Mouse (Mus musculus) kidney, adult 8-10 months (tissue): ENCODE data around the gene Slx4ip.

Source experiments
- DNase-seq, 2 experiments: peaks; one replicate each; pipeline ENCODE4 v3.0.0; 2022

The Slx4ip gene

DNA sequence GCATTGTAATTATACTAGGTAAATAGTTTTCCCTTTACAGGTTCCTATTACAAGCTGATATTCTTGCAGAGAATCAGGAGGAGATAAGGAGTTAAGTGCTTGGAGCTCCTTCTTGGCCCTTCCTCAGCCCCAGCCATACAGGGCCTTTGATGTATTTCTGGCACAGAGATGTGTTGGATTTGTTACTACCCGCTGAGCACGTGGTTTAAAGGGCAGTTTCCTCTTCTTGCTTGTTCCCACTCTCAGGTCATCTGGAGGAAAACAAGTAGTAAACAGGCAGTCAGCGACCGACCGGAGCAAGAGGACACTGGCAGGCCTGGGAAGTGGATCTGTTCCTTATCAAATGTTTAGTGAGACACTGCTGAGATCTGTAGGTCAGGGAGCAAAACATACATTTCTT is 56.9 kb downstream of the Slx4ip start:
- peak; percentile 8 to 23 for DNase-seq

DNA sequence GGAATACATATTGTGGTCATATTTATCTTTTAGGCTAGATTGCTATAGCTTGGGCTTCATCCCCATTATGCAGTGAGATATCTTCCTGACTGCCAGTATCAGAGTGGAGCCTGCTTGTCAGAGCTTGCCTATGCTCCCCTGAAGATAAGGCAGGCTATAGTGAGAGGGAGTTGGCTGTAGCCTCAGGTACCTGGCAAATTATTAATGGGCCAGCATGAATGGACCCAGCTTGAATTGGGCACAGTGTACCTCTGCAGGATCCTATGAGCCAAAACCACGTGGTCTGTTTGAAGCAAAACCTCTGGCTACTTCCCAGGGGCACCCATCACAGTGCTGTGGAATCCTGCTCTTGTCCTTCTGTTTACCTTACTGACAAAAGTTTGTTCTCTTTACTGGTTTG is 61.2 kb downstream of the Slx4ip start:
- DNase-seq = peak; percentile 75

DNA sequence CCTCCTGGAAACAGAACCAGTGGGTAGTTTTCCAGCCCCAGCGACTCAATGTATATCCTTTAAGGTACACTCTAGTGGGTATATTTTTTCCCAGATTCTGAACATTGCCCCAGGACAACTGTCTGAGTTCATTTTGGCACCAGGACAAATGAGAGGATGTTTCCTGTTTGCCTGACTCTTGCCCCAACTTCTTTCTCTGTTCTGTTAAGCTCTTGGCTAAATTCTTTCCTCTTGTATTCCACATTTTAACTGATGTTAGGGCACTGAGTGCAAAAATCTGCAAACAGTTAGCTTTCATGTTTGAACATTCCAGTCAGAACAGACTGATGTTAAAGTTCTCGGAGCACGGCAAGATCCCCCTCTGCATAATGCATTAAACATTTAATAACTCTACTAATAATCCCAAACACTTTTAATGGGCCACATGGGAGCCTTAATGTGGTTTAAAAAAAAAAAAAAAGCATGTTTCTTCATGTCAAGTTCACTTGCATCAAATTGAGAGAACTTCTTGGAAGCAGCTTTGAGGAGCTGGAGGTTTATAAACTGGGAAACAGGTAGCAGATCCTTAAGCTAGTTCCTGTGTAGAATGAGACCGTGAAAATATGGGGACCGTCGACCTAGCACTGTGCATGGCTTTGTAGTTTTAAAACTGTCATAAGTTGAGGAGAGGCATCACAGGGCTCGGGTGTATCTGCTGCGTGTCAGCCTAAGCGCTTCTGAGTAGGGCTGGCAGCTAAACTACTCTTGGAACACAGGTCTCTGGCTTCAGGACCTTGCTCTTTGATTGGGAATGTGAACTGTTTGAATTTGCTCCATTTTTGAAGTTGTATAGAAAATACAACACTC is 64.9 kb downstream of the Slx4ip start:
- no peak for DNase-seq

DNA sequence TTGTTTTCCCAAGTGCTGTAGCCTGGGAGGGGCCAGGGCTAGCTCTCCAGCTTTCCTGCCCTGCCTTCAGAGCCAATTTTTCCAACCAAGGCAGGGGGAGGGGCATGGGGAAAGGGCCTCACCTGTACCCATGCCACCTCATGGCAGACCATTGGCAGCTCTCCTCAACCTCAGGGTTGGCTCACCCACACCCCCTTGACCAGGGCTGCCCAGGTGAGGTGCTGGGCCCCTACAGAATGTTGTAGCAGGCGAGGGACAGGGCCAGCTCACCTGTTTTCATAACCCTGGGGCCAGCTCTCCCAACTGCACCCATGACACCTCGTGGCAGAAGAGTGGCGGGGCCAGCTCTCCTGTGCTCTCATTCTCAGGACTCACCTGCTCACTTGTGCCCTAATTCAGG is 67.7 kb downstream of the Slx4ip start:
- DNase-seq = no peak

DNA sequence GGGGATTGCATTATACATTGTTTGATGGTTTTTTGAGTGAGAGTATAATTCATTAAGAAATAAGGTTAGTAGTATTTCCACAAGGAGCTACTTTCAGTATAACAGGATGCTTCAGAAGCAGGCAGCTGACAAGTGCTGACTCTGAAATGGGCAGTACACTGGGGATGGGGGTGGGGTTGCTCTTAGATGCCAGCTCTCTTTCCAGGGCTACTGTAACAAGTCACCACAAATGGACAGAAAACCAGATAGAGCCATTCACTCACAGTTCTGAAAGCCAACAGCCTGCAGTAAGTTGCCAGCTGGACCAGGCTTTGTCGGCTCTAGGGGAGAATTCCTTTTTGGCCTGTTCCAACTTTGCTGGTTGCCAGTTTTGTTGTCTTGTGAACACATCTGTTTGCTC is 84.8 kb downstream of the Slx4ip start:
- DNase-seq = no peak

DNA sequence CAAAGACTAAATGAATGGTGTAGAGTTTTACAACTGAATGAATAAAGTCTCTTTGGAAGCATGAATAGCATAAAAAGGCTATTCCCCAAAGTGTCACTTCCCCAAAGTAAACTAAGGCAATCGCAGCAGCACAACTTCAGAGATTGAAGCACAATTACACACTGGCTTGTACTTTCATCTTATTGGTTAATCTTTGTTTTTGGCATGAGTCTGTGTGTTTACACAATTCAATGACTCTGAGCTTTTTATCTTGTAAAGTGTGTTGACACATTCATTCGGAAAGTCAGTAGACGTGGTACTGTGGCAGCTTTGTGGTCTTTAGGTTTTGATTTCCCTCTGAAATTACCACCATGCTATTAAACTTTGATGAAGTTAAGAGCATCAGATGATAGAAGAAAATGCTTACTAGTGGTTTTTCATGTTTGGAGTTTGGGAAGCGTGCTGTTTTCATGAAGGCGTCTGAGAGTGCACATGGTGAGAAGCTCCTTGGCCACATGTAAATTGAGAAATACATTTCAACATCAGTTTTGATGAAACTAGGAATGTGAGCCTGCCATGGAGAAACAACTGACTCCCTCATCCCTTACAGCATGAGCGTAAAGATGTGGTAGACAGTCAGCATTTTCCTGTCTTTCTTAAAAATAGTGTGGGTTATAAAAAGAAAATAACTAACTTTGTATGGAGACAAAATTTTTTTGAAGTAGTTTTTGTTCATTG is 88.2 kb downstream of the Slx4ip start:
- no peak for DNase-seq

DNA sequence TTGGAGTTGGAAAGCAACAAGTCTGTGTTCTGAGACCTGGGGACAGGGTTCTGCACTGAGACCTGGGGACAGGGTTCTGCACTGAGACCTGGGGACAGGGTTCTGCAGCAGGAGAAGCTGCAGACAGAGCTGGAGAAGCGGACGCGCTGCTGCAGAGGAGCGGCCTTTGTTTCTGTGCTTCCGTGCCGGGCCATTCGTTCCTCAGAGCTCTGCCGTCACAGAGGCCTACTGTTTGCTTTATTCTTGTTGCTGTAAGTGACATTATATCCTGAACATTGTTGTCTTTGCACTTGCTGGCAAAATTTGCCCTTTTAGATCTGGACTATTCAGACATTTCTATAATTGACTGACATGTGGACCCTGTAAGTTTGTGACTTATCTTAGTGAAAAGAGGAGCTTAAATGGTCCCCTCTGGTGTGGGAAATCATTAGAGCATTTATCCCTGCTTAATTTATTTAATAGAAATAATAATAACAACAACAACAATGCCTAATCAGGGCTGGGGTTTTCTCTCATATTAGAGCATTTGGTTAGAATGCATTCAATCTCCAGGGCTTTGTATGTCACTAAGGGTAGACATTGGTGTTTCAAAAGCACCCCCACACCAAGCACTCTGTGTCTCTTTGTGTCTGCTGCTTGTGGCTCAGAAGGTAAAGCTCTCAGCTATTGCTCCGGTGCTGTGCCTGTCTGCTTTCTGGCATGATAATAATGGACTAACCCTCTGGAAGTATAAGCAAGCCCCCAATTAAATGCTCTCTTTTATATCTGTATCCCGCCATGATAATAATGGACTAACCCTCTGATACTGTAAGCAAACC is 90.3 kb downstream of the Slx4ip start:
- no peak for DNase-seq

DNA sequence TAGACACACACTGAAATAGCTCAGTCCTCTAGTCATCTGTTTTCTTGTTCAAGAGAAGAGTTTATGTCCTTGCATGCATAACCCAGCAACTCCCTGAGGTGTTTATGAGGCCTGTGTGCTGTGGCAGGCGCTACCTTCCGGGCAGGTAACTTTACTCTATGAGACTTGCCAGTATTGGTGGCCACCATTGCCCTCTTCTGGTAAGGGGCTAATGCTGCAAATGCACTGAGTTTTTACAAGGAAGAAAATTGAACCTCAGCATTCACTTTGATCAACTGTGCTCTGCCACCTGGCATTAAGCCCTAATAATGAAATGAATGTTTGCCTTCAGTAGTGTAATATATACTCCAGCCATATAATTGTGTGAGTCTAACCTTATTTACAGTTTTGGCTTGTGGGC is 92.9 kb downstream of the Slx4ip start:
- DNase-seq = no peak

DNA sequence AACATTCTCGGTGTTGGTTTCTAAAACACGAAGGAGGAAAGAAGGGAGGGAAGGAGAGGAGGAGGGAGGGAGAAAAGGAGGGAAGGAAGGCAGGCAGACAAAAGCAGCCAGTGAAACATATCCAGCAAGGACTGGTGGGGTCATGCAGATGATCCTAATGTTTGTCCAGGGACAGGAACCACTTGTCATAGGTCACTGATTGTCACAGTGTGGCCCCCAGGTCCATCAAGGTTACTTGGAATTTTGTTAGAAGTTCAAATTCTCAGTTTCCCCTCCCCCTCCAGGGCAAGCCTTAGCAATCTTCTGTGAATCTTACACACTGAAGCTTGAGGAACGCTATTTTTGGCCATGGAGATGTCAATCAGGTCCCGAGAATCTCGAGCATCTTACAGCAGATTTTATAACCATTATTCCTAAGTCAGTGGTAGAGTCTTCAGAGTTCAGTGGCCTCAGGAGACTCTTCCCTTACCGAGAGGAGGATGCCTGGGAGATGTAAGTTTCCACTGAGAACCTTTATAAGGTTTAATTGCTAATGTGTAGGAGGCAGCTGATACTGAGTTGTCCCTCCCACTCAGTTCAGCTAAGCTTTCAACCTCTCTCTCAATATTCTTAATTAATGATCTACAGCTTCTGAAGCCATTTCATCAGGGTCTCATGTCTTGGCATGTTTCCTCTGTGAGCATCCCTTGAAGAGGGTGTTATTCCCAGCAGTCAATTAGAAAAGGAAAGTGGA is 95.1 kb downstream of the Slx4ip start:
- DNase-seq = no peak

DNA sequence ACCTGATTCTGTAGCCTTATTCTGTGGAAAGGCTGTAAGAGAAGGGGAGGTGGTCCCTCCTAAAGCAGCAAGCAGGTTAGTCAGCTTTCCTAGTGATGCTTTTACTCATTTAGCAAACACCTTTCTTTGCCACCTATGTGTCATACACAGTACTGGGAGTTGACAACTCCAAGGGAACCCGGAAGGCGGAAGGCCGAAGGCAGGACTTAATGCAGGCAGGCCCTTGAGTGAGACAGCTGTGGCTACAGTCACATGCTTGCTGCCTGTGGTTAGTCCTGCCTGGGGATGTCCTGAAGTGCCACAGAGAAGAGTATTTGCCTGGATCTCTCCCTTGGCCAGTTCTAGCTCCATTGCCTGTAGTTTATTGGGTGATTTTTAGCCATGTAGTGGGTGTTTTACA is 102.1 kb downstream of the Slx4ip start:
- no peak for DNase-seq

DNA sequence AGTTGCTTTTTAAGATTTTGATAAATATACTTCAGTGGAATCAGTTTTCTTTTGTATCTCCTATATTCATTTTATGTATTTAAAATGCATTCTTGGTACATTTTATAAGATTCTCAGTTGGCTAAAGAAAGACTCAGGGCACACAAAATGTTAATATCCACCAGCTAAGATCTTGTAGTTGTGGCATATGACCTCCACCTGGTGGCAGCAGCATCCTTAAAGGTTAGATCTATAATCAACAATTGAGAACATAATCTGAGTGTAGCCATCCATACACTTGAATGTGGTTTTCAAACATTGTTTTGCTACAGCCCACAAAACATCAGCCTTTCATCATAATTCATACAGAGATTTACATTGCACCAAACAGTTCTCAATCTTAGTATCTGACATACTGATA is 106.1 kb downstream of the Slx4ip start:
- peak; percentile 15 to 34 for DNase-seq

DNA sequence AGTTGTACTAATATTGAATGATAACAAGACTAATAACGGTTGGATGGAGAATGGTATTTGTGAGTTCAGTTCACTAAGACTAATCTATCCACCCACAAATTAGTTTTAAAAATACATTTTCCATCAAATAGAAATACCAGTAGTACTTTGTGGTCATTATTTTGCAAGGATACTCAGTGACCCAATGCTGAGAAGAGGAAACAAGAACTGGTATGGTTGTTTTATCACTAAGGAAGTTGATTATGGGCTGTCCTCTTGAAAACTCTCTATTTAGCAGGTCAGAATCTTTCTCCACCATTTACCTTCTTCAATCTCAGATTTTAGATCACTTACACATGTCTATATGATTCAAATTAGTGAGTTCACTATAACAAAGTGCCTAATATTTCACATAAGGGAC is 111.0 kb downstream of the Slx4ip start:
- DNase-seq = no peak

DNA sequence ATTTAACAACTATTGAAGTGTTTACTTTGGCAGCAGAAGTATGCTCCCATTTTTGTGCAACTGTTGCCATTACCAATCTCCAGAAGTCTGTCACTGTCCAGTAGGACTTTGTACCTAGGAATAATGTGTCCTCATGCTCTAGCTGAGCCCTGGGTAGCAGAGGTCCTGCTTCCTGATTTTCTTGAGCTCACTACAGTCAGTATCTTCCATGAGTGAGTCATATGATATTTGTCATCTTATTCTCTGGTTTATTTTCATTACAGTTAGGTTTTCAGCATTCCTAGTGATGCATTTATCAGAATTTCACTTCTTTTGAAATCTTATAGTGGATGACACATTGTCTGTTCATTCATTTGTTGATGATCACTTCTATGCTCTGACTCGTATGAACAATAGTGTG is 115.6 kb downstream of the Slx4ip start:
- DNase-seq = no peak

DNA sequence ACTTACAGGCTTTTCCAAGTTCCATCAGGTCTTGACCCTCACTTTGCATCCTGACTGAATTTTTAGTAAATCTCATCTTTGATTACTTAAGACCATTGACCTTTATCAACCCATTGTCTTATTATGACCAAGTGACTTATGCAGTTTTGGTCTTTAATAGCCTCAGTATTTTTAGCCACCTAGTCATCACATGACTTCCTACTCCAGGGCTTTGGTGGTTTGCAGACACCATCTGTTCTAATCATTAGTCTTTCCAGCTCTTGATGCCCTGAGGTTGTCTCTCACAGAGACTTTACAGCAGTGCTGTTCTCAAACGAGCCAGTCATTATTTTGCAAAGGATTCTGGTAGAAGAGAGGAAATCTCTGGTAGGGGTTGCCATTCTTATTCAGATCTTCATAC is 121.0 kb downstream of the Slx4ip start:
- DNase-seq = no peak

DNA sequence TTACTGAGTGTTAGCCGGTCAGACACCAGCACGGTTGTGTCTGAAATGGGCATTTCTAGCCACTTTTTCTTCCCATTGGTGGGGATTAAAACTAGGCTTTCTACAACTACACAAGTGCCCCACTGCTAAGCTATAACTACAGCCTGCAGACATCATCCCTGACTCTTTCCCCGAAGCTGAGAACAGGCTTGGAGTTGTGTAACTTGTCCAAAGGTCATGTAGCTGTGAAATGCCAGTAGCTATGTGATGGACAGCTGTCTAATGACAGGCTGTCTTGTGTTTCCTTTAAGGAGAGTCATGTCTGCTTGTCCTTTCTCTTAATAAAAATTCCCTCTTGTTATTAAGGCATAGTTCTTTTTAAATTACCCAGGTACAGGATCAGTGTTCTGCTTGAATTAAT is 122.1 kb downstream of the Slx4ip start:
- DNase-seq = peak; percentile 6 to 29

DNA sequence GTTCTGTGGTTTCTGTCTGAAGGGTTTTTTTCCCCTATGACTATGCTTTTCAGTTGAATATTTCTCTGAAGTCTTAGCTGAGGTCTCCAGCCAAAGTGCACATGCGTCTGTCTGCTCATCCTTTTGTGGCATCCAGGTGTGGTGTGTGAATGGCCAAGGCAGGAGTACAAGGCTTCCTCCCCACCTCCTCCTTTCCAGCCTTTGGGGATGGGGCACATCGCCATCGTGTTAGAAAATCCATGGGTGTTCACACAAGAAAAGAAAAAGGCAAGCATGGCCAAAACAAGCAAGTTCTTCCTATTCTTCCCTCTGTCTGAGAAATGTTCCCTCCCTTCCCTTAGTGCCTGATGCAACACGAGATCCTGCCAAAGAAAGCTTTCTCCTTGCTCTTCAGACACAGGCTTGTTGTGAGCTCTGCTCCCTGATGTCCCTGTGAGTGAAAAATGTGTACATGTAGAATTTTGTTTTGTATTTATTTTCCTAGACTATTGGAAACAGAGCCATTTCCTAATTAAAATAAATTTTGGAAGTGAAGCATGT is 122.9 kb downstream of the Slx4ip start:
- DNase-seq = no peak

DNA sequence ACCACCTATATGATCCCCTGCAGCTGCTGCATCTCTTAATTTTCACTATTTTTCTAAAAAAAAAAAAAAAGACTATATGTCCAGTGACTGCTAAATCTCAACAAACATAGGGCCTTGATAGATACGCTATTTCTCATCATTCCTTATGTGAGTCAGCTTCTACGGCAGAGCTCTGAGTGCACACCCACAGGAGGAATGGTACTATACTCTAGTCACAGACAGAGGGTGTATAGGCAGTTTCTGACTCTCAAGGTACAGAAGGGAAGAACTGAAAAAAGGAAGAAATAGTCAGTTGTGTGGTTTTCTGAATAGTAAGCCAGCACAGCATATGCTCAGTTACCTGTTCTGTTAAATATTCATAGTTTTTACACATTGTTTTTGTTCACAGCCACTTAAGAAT is 123.4 kb downstream of the Slx4ip start:
- DNase-seq = no peak

DNA sequence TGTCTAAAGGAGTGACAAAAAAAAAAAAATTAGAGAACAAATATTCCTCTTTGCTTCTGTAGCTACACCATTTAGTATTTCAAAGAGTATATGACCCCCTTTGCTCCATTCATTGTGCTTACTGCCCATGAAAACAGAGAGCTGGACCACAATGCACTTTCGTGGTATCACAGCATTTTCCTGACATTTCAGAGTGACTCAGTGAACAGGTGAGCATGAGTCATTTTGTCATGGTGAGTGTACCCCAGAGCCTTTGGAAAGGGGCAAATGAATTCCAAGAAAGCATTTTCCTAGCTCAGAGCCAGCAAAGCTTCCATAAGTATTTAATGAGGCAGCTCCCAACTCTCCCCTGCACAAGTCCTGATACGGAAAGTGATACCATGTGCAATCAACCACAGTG is 153.1 kb downstream of the Slx4ip start:
- DNase-seq = no peak

DNA sequence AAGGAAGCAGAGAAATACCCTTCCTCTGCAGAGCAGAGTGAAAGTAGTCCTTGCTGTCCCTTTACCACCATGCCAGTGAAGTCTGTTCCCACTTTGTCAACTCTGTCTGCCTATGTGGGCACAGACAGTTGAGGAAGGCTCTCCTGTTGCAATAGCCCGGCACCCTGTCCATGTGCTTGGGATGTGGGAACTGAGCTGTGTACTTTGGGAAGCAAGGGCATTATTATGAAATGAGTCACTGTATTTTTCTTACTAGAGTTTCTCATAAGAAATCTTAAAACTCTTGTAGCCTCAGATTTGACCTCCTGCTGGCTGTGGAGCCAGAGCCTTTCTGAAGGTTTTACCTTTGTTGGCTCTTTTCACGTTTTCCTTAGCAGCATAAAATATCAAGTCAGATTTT is 158.3 kb downstream of the Slx4ip start:
- no peak for DNase-seq

DNA sequence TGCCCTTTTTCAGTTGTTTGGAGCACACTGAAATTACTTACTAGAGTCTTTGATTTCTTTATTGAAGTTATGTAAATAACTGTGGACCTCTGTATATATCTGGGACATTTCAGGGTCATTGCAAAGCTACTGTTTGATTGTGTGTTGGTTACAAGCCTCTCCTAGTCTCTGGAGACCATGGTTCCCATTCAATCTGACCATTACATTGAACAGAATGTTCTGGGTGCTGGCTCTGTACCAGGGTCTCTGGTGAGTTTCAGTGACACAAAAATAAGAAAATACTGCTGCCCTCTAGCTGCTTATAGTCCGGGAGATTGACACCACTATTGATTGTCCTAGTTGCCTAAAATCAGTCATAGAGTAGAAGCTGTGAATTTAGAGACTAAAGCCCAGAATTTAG is 158.9 kb downstream of the Slx4ip start:
- no peak for DNase-seq

DNA sequence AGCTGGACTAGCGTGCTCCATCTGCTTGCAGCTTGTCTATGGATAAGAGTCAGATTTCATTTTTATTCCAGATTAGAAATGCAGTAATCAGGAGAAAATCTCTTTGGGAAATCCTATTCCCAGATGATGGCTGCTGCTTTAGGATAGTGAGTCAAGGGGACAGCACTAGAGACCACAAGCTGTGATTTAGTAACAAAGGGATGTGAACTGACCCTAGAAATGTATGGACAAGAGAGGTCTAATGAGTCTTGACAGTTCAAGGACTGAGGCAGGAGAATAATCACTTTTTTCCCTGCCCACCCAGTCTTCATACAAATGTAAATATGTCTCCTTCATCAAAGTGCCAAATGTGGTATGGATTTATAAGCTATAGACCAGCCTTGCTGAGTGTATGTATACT is 172.8 kb downstream of the Slx4ip start:
- DNase-seq = no peak

DNA sequence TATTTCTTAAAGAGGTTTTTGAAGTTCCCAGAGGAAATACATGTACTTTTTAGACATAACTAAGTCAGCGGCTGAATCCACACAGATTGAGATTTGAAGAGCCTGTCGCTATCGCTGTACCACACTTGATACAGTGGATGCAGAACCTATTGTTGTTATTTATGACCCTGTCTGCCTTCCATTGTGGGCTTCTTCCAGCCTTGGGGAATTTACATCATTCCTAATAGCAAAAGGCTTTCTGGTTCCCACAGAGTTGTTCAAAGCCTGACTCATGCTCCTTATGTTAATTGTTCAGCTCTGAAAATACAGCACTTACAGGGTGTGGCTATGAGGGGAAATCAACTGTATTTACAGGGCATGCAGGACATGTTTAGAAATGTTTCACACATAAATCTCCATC is 173.5 kb downstream of the Slx4ip start:
- DNase-seq = no peak
